ENCODE assay signal across 21 mouse cellular contexts in genomic region chr1:136177085-136177484, GRCm38 (mm10). TPM values are rescaled to one million over a fixed set of nuclear protein-coding genes. Genes with fewer than 3 reads are reported as not detected.
DNase-seq lines count a peak whose midpoint lies in the region; ATAC-seq and TF ChIP-seq lines count a peak whose summit lies in the region.
"Had no signal": no experiment of that assay in that cellular context is flagged by ENCODE, and none has a peak within 500 bp of the region (broad histone marks: within the 10 kb centered on the region; RNA-seq: fewer than 3 reads in every experiment).

No protein-coding gene starts in this region.

- peaks cover 43% of the 10 kb centered on the region for H3K36me3 ChIP-seq in limb, embryonic 13.5 days
- H3K36me3 ChIP-seq in limb, embryonic 10.5 days = peaks cover 51% of the 10 kb centered on the region
- peaks cover 12% of the 10 kb centered on the region; the same call in 1 of the 2 replicates for H3K36me3 ChIP-seq in stomach, embryonic 14.5 days (ENCODE audit: control insufficient read depth, insufficient read depth, low read length)
- H3K36me3 ChIP-seq: embryonic facial prominence, embryonic 15.5 days had no signal

- no peak for TF ChIP-seq CTCF in layer of hippocampus, adult 2 months (conservative IDR thresholded peaks at IDR 0.05)

- WGBS in limb, embryonic 13.5 days = 89% methylated on average over 2 of the region's 2 CpGs
- 97% methylated on average over 2 of the region's 2 CpGs for WGBS in limb, embryonic 10.5 days
- WGBS in stomach, embryonic 14.5 days = 68% methylated on average over 2 of the region's 2 CpGs

- DNase-seq in limb, embryonic 10.5 days (ENCODE audit: low spot score) = no peak
- DNase-seq in adipocyte (ENCODE audit: low spot score) = peak; percentile 4
- peak; percentile 63 for DNase-seq in lung, postnatal 10 days
- DNase-seq in layer of hippocampus, adult 2 months (ENCODE audit: low spot score in 2 of 2) = no peak
- no peak for DNase-seq in thymus, postnatal 25 days
- DNase-seq: adrenal gland, adult 2 months; cerebellum, postnatal 10 days; embryo, embryonic 11 days; kidney, postnatal 10 days; thymus, adult 18-20 months had no signal

- ATAC-seq in limb, embryonic 13.5 days (ENCODE audit: low FRiP score, low read depth) = no peak
- ATAC-seq in stomach, embryonic 14.5 days (ENCODE audit: insufficient number of reproducible peaks, insufficient read depth, low FRiP score, low read depth) = peak; percentile 19; the same call in 1 of the 2 replicates
- ATAC-seq: CD4-positive, CD25-positive, alpha-beta regulatory T cell, adult 4 months had no signal

- H3K9ac ChIP-seq in limb, embryonic 13.5 days = peak overlapping the region; percentile 25; the same call in 1 of the 2 replicates
- H3K9ac ChIP-seq in stomach, embryonic 14.5 days (replicated peaks; ENCODE audit: low read depth, low read length) = no peak overlapping the region
- H3K9ac ChIP-seq: embryonic facial prominence, embryonic 15.5 days; lung, embryonic 15.5 days had no signal

- no peaks in the 10 kb centered on the region for H3K27me3 ChIP-seq in limb, embryonic 13.5 days
- 0 out of 2 replicates have a peak, but pooled peaks cover 10% of the 10 kb centered on the region for H3K27me3 ChIP-seq in limb, embryonic 10.5 days (ENCODE audit: low read depth, poor library complexity, severe bottlenecking)
- H3K27me3 ChIP-seq in stomach, embryonic 14.5 days (ENCODE audit: control insufficient read depth, insufficient read depth, low read length) = no peaks in the 10 kb centered on the region
- H3K27me3 ChIP-seq: embryonic facial prominence, embryonic 15.5 days; lung, embryonic 15.5 days had no signal

- H3K4me2 ChIP-seq in limb, embryonic 13.5 days (replicated peaks) = no peak overlapping the region
- H3K4me2 ChIP-seq in stomach, embryonic 14.5 days (replicated peaks; ENCODE audit: low read depth, low read length) = no peak overlapping the region
- H3K4me2 ChIP-seq: embryonic facial prominence, embryonic 15.5 days; lung, embryonic 15.5 days had no signal

- H3K4me1 ChIP-seq in limb, embryonic 13.5 days = peaks cover 12% of the 10 kb centered on the region
- peaks cover 26% of the 10 kb centered on the region for H3K4me1 ChIP-seq in limb, embryonic 10.5 days
- peaks cover 9% of the 10 kb centered on the region for H3K4me1 ChIP-seq in stomach, embryonic 14.5 days (ENCODE audit: control insufficient read depth, insufficient read depth, low read length)

- H3K4me3 ChIP-seq in limb, embryonic 13.5 days = no peak overlapping the region
- no peak overlapping the region for H3K4me3 ChIP-seq in limb, embryonic 10.5 days
- H3K4me3 ChIP-seq in stomach, embryonic 14.5 days (ENCODE audit: low read depth, low read length) = no peak overlapping the region
- no peak overlapping the region for H3K4me3 ChIP-seq in layer of hippocampus, adult 2 months
- H3K4me3 ChIP-seq: embryonic facial prominence, embryonic 15.5 days; lung, embryonic 15.5 days had no signal

- no peaks in the 10 kb centered on the region for H3K9me3 ChIP-seq in limb, embryonic 13.5 days
- no peaks in the 10 kb centered on the region for H3K9me3 ChIP-seq in limb, embryonic 10.5 days (replicated peaks)
- no peaks in the 10 kb centered on the region for H3K9me3 ChIP-seq in stomach, embryonic 14.5 days (ENCODE audit: control insufficient read depth, low read depth, low read length)
- H3K9me3 ChIP-seq: embryonic facial prominence, embryonic 15.5 days; G1E; lung, embryonic 15.5 days had no signal

- H3K27ac ChIP-seq in limb, embryonic 13.5 days = no peak overlapping the region
- H3K27ac ChIP-seq in limb, embryonic 10.5 days = no peak overlapping the region
- no peak overlapping the region; the same call in 1 of the 2 replicates for H3K27ac ChIP-seq in stomach, embryonic 14.5 days (ENCODE audit: low read length)
- no peak overlapping the region for H3K27ac ChIP-seq in layer of hippocampus, adult 2 months
- H3K27ac ChIP-seq: embryonic facial prominence, embryonic 15.5 days; lung, embryonic 15.5 days had no signal

RNA-seq across cellular contexts. Expression of gene Mroh3, which starts 35.5 kb away (rescaled TPM):
- polyA plus RNA-seq in limb, embryonic 13.5 days (2015; fragmentation: Nextera tagmentation; extraction: Ambion mirVana) = 0.17 TPM in 1 of 2 replicates, not detected in the other
- 0.15 and 0.25 TPM in 2 replicates for polyA plus RNA-seq in limb, embryonic 10.5 days (2016; fragmentation: Nextera tagmentation; extraction: Ambion mirVana)
- 1.5 and 2.7 TPM in 2 replicates for polyA plus RNA-seq in stomach, embryonic 14.5 days (2014; fragmentation: Nextera tagmentation; extraction: Ambion mirVana)
- total RNA-seq in layer of hippocampus, adult 2 months (2021) = 1 to 10 TPM; 1.3 to 1.5 TPM
- total RNA-seq: adrenal gland, adult 2 months; gastrocnemius, adult 18-20 months; granulocyte monocyte progenitor cell, adult 5-6 weeks; hematopoietic stem cell, adult 5-6 weeks had no signal
- polyA plus RNA-seq: adrenal gland, adult 2 months; CD4-positive, CD25-positive, alpha-beta regulatory T cell, adult 4 months; embryonic facial prominence, embryonic 15.5 days; G1E; heart, embryonic 14.5 days; neural tube, embryonic 14.5 days had no signal

RNA-seq across cellular contexts. Expression of gene Kif21b, which starts 45.9 kb away (rescaled TPM):
- polyA plus RNA-seq in limb, embryonic 13.5 days (2015; fragmentation: Nextera tagmentation; extraction: Ambion mirVana) = 5.5 and 5.6 TPM in 2 replicates
- polyA plus RNA-seq in limb, embryonic 10.5 days (2016; fragmentation: Nextera tagmentation; extraction: Ambion mirVana) = 7.2 and 10.9 TPM in 2 replicates
- polyA plus RNA-seq in stomach, embryonic 14.5 days (2014; fragmentation: Nextera tagmentation; extraction: Ambion mirVana) = 3.2 and 4.4 TPM in 2 replicates
- total RNA-seq in layer of hippocampus, adult 2 months (2021) = 10 to 100 TPM; 33.9 to 36.5 TPM

RNA-seq across cellular contexts. Expression of gene Inava, which starts 57.0 kb away (rescaled TPM):
- polyA plus RNA-seq in limb, embryonic 13.5 days (2015; fragmentation: Nextera tagmentation; extraction: Ambion mirVana) = 18.8 and 21.1 TPM in 2 replicates
- 23.6 and 29.2 TPM in 2 replicates for polyA plus RNA-seq in limb, embryonic 10.5 days (2016; fragmentation: Nextera tagmentation; extraction: Ambion mirVana)
- 38.7 and 40.3 TPM in 2 replicates for polyA plus RNA-seq in stomach, embryonic 14.5 days (2014; fragmentation: Nextera tagmentation; extraction: Ambion mirVana)
- 1 to 10 TPM; 3.0 to 3.2 TPM for total RNA-seq in layer of hippocampus, adult 2 months (2021)
- total RNA-seq: gastrocnemius, adult 18-20 months; granulocyte monocyte progenitor cell, adult 5-6 weeks; hematopoietic stem cell, adult 5-6 weeks had no signal

Comparison
In these comparisons a context has a peak if more than half of its experiments do, and no peak if none do; other contexts are left out.
1. DNase-seq: peak in adipocyte (single experiment) and lung, postnatal 10 days (single experiment); none in limb, embryonic 10.5 days (single experiment), layer of hippocampus, adult 2 months (0 of 2) and thymus, postnatal 25 days (single experiment).